Comparison of ENCODE assay signal across 25 mouse cellular contexts in genomic region chrX:135792326-135792725, GRCm38 (mm10). TPM values are rescaled to one million over a fixed set of nuclear protein-coding genes. Genes with fewer than 3 reads are reported as not detected.
DNase-seq lines count a peak whose midpoint lies in the region; ATAC-seq and TF ChIP-seq lines count a peak whose summit lies in the region.
"Had no signal": no experiment of that assay in that cellular context is flagged by ENCODE, and none has a peak within 500 bp of the region (broad histone marks: within the 10 kb centered on the region; RNA-seq: fewer than 3 reads in every experiment).

No protein-coding gene starts in this region.

- H3K4me3 ChIP-seq in forebrain, postnatal 0 days (ENCODE audit: low read depth, low read length), result no peak overlapping the region
- H3K4me3 ChIP-seq: heart, embryonic 15.5 days; liver, embryonic 12.5 days; neural tube, embryonic 15.5 days had no signal

- ATAC-seq in frontal cortex, adult (ENCODE audit: low TSS enrichment), result peak; percentile 18; the same call in 1 of the 2 replicates
- no peak for ATAC-seq in forebrain, postnatal 0 days
- ATAC-seq: inflammation-experienced regulatory T-cells, adult 6 months; liver, embryonic 12.5 days had no signal

- H3K4me2 ChIP-seq in forebrain, postnatal 0 days (ENCODE audit: low read depth), result no peak overlapping the region
- H3K4me2 ChIP-seq: heart, embryonic 15.5 days; hindbrain, embryonic 14.5 days; liver, embryonic 12.5 days; midbrain, embryonic 11.5 days; neural tube, embryonic 15.5 days had no signal

- peak; percentile 2 for DNase-seq in embryo, embryonic 10.5 days (ENCODE audit: low spot score)
- no peak for DNase-seq in embryo, embryonic 9.5 days (ENCODE audit: extremely low spot score)
- no peak for DNase-seq in frontal cortex, postnatal 14 days (ENCODE audit: low spot score in 2 of 2)
- DNase-seq in forebrain, postnatal 0 days, result peak; percentile 30
- DNase-seq in cerebellum, postnatal 25 days, result no peak
- no peak for DNase-seq in urinary bladder, postnatal 14 days (ENCODE audit: low spot score)
- DNase-seq: adrenal gland, postnatal 10 days; cerebellum, adult 11 months; cerebellum, adult 9-11 months; heart, postnatal 4 days; kidney, adult 8-10 months; kidney, postnatal 10 days; left cerebral cortex, postnatal 4 days; lung, adult 18-20 months; lung, postnatal 10 days; right cerebral cortex, adult 18-20 months; right cerebral cortex, postnatal 4 days; thymus, postnatal 25 days had no signal

- no peak overlapping the region for H3K9ac ChIP-seq in forebrain, postnatal 0 days
- H3K9ac ChIP-seq: heart, embryonic 15.5 days; hindbrain, embryonic 14.5 days; liver, embryonic 12.5 days; neural tube, embryonic 15.5 days had no signal

- H3K9me3 ChIP-seq in forebrain, postnatal 0 days (ENCODE audit: low read length), result no peaks in the 10 kb centered on the region
- H3K9me3 ChIP-seq: heart, embryonic 15.5 days; liver, embryonic 12.5 days; neural tube, embryonic 15.5 days had no signal

- no peaks in the 10 kb centered on the region for H3K4me1 ChIP-seq in forebrain, postnatal 0 days (ENCODE audit: insufficient read depth)
- H3K4me1 ChIP-seq: heart, embryonic 15.5 days; liver, embryonic 12.5 days; neural tube, embryonic 15.5 days had no signal

- no peaks in the 10 kb centered on the region for H3K27me3 ChIP-seq in forebrain, postnatal 0 days (ENCODE audit: insufficient read depth, low read length)
- H3K27me3 ChIP-seq: heart, embryonic 15.5 days; liver, embryonic 12.5 days; neural tube, embryonic 15.5 days had no signal

- 57% methylated on average over 6 of the region's 6 CpGs for whole genome bisulfite sequencing in forebrain, postnatal 0 days

- H3K27ac ChIP-seq in forebrain, postnatal 0 days (ENCODE audit: low read depth, low read length), result peak overlapping the region; percentile 15; the same call in 1 of the 2 replicates
- H3K27ac ChIP-seq: heart, embryonic 15.5 days; hindbrain, embryonic 14.5 days; liver, embryonic 12.5 days; neural tube, embryonic 15.5 days had no signal

- TF ChIP-seq CTCF in forebrain, postnatal 0 days (IDR thresholded peaks at IDR 0.05; ENCODE audit: low read depth), result no peak

- no peaks in the 10 kb centered on the region for H3K36me3 ChIP-seq in forebrain, postnatal 0 days (ENCODE audit: insufficient read depth)
- H3K36me3 ChIP-seq: heart, embryonic 15.5 days; liver, embryonic 12.5 days; neural tube, embryonic 15.5 days had no signal

RNA-seq across cellular contexts. Expression of gene Bhlhb9, which starts 5.1 kb away (rescaled TPM):
- 68.0 and 86.0 TPM in 2 replicates for total RNA-seq in forebrain, postnatal 0 days (2014; rRNA removed)
- polyA plus RNA-seq in forebrain, postnatal 0 days (2015; fragmentation: Nextera tagmentation; extraction: Ambion mirVana), result 79.9 and 99.6 TPM in 2 replicates

RNA-seq across cellular contexts. Expression of gene Gprasp2, which starts 46.5 kb away (rescaled TPM):
- 121 and 175 TPM in 2 replicates for total RNA-seq in forebrain, postnatal 0 days (2014; rRNA removed)
- polyA plus RNA-seq in forebrain, postnatal 0 days (2015; fragmentation: Nextera tagmentation; extraction: Ambion mirVana), result 105 and 155 TPM in 2 replicates

RNA-seq across cellular contexts. Expression of gene Armcx5, which starts 49.8 kb away (rescaled TPM):
- 15.8 and 22.5 TPM in 2 replicates for total RNA-seq in forebrain, postnatal 0 days (2014; rRNA removed)
- polyA plus RNA-seq in forebrain, postnatal 0 days (2015; fragmentation: Nextera tagmentation; extraction: Ambion mirVana), result 16.8 and 20.8 TPM in 2 replicates

RNA-seq across cellular contexts. Expression of gene Gprasp1, which starts 49.8 kb away (rescaled TPM):
- 279 and 396 TPM in 2 replicates for total RNA-seq in forebrain, postnatal 0 days (2014; rRNA removed)
- polyA plus RNA-seq in forebrain, postnatal 0 days (2015; fragmentation: Nextera tagmentation; extraction: Ambion mirVana), result 112 and 177 TPM in 2 replicates

Comparison
In these comparisons a context has a peak if more than half of its experiments do, and no peak if none do; other contexts are left out.
1. DNase-seq: peak in embryo, embryonic 10.5 days (single experiment) and forebrain, postnatal 0 days (single experiment); none in embryo, embryonic 9.5 days (single experiment), frontal cortex, postnatal 14 days (0 of 2), cerebellum, postnatal 25 days (0 of 2) and urinary bladder, postnatal 14 days (single experiment).